ENCODE assay signal across 9 mouse cellular contexts in genomic region chr15:101222897-101223482, GRCm38 (mm10). TPM values are rescaled to one million over a fixed set of nuclear protein-coding genes. Genes with fewer than 3 reads are reported as not detected.
DNase-seq lines count a peak whose midpoint lies in the region; ATAC-seq and TF ChIP-seq lines count a peak whose summit lies in the region.
"Had no signal": no experiment of that assay in that cellular context is flagged by ENCODE, and none has a peak within 500 bp of the region (broad histone marks: within the 10 kb centered on the region; RNA-seq: fewer than 3 reads in every experiment).

No protein-coding gene starts in this region.

- TF ChIP-seq POLR2A in MEL (IDR thresholded peaks at IDR 0.05; ENCODE audit: control insufficient read depth in 1 of 2, insufficient read depth in 1 of 2, low read depth in 1 of 2, low read length in 2 of 2, poor library complexity in 1 of 2) = 0 out of 4 replicates have a peak, but pooled peaks of 1 of the 2 experiments have one; percentile 8
- TF ChIP-seq POLR2A in myocyte (IDR thresholded peaks at IDR 0.05; ENCODE audit: insufficient read length, low read depth) = no peak

- 0 out of 2 replicates have a peak overlapping the region, but pooled peaks have one; percentile 90 for H3K27ac ChIP-seq in heart, embryonic 10.5 days
- H3K27ac ChIP-seq in MEL (ENCODE audit: control insufficient read depth, low read depth, low read length) = no peak overlapping the region
- no peak overlapping the region for H3K27ac ChIP-seq in hindbrain, embryonic 15.5 days (replicated peaks)

- ATAC-seq in hindbrain, embryonic 15.5 days (ENCODE audit: low FRiP score, low read depth) = no peak

- TF ChIP-seq EP300 in MEL (IDR thresholded peaks at IDR 0.05; ENCODE audit: low read depth in 1 of 2, low read length in 2 of 2) = no peak

- peaks cover 58% of the 10 kb centered on the region for H3K27me3 ChIP-seq in heart, embryonic 10.5 days (ENCODE audit: insufficient read depth, poor library complexity, severe bottlenecking)
- H3K27me3 ChIP-seq in MEL (ENCODE audit: control insufficient read depth in 1 of 2, insufficient read depth in 2 of 2, low read length in 2 of 2) (no peaks in the 10 kb centered on the region), myocyte (ENCODE audit: control insufficient read depth, insufficient read depth, insufficient read length) (no peaks in the 10 kb centered on the region)
- H3K27me3 ChIP-seq in hindbrain, embryonic 15.5 days = peaks cover 8% of the 10 kb centered on the region; the same call in 1 of the 2 replicates

- H3K9ac ChIP-seq in MEL (ENCODE audit: control insufficient read depth, low read depth, low read length, poor library complexity, severe bottlenecking) = no peak overlapping the region
- H3K9ac ChIP-seq in hindbrain, embryonic 15.5 days = no peak overlapping the region

- no peak for DNase-seq in heart, embryonic 10.5 days (ENCODE audit: low spot score)
- no peak for DNase-seq in heart, adult 9 months (ENCODE audit: low spot score in 2 of 2)
- DNase-seq in MEL (ENCODE audit: low read depth, low spot score) = peak; percentile 44
- no peak for DNase-seq in cerebellum, adult 11 months
- no peak for DNase-seq in layer of hippocampus, postnatal 36 days
- DNase-seq in layer of hippocampus, adult 9-10 months (ENCODE audit: low spot score) = no peak
- DNase-seq: thymus, adult 18-20 months had no signal

- no peaks in the 10 kb centered on the region for H3K9me3 ChIP-seq in heart, embryonic 10.5 days
- H3K9me3 ChIP-seq in MEL (replicated peaks; ENCODE audit: insufficient read depth, low read length) = no peaks in the 10 kb centered on the region
- no peaks in the 10 kb centered on the region for H3K9me3 ChIP-seq in hindbrain, embryonic 15.5 days

- H3K79me2 ChIP-seq in MEL (ENCODE audit: control insufficient read depth, insufficient read depth, low read length, poor library complexity) (no peaks in the 10 kb centered on the region), myocyte (ENCODE audit: control insufficient read depth, insufficient read depth) (no peaks in the 10 kb centered on the region)

- H3K4me2 ChIP-seq in hindbrain, embryonic 15.5 days = peak overlapping the region; percentile 99
- H3K4me2 ChIP-seq in myocyte (ENCODE audit: low read depth) = peak overlapping the region; percentile 19

- TF ChIP-seq CTCF in MEL (IDR thresholded peaks at IDR 0.05 in 2 of 3, conservative IDR thresholded peaks at IDR 0.05 in 1 of 3; ENCODE audit: control insufficient read depth in 1 of 3, insufficient read depth in 1 of 3, low read depth in 2 of 3, low read length in 3 of 3, poor library complexity in 1 of 3, severe bottlenecking in 1 of 3) = no peak

- H3K4me3 ChIP-seq in heart, embryonic 10.5 days = peak overlapping the region; percentile 91; the same call in 1 of the 2 replicates
- H3K4me3 ChIP-seq in MEL (ENCODE audit: control insufficient read depth in 1 of 2, insufficient read depth in 1 of 2, low read depth in 2 of 2, low read length in 2 of 2) = peak overlapping the region; percentile 1 to 81; a peak in 2 of 4 replicates
- H3K4me3 ChIP-seq in hindbrain, embryonic 15.5 days = no peak overlapping the region
- H3K4me3 ChIP-seq in myocyte = no peak overlapping the region

- H3K36me3 ChIP-seq in heart, embryonic 10.5 days = 0 out of 2 replicates have a peak, but pooled peaks cover 3% of the 10 kb centered on the region
- H3K36me3 ChIP-seq in MEL (ENCODE audit: control insufficient read depth in 1 of 2, insufficient read depth in 2 of 2, low read length in 2 of 2) (peaks cover 0 to 4% of the 10 kb centered on the region in 2 experiments; a peak in 1 of 4 replicates), myocyte (ENCODE audit: control insufficient read depth, insufficient read depth) (no peaks in the 10 kb centered on the region)
- no peaks in the 10 kb centered on the region for H3K36me3 ChIP-seq in hindbrain, embryonic 15.5 days

- no peak overlapping the region for H3ac ChIP-seq in myocyte (ENCODE audit: control insufficient read depth, insufficient read length)

- WGBS in heart, embryonic 10.5 days = 39% methylated on average over 13 of the region's 13 CpGs
- 37% methylated on average over 13 of the region's 13 CpGs for WGBS in hindbrain, embryonic 15.5 days

- H3K4me1 ChIP-seq in heart, embryonic 10.5 days = peaks cover 58% of the 10 kb centered on the region
- peaks cover 4 to 15% of the 10 kb centered on the region in 2 experiments; a peak in 3 of 4 replicates for H3K4me1 ChIP-seq in MEL (ENCODE audit: control insufficient read depth in 1 of 2, insufficient read depth in 2 of 2, low read length in 2 of 2)
- H3K4me1 ChIP-seq in hindbrain, embryonic 15.5 days (replicated peaks) = peaks cover 42% of the 10 kb centered on the region

- no peak for TF ChIP-seq RAD21 in MEL (IDR thresholded peaks at IDR 0.05; ENCODE audit: low read depth, low read length)

TF ChIP-seq in MEL, 35 proteins besides CTCF, POLR2A, EP300 and RAD21:
- TF ChIP-seq USF2 (IDR thresholded peaks at IDR 0.05; ENCODE audit: borderline replicate concordance in 1 of 2, insufficient read depth in 1 of 2, low read depth in 1 of 2, low read length in 2 of 2) (no peak), MYC (IDR thresholded peaks at IDR 0.05; ENCODE audit: low read depth, low read length) (no peak)
TF ChIP-seq in MEL: peak in this region for 0.

TF ChIP-seq in myocyte, 11 proteins besides CTCF, POLR2A, EP300 and RAD21:
- no peak for TF ChIP-seq USF1 (IDR thresholded peaks at IDR 0.05; ENCODE audit: low read depth)
- no peak for TF ChIP-seq POLR2AphosphoS2 (IDR thresholded peaks at IDR 0.05; ENCODE audit: insufficient read length, low read depth)
- no peak for TF ChIP-seq SRF (IDR thresholded peaks at IDR 0.05; ENCODE audit: control insufficient read depth, insufficient read length, low read depth)
- no peak for TF ChIP-seq E2F4 (IDR thresholded peaks at IDR 0.05; ENCODE audit: insufficient read depth)
- TF ChIP-seq TCF12 (IDR thresholded peaks at IDR 0.05; ENCODE audit: insufficient read depth, poor library complexity, severe bottlenecking) = no peak
- no peak for TF ChIP-seq MAX (IDR thresholded peaks at IDR 0.05; ENCODE audit: low read depth)
- no peak for TF ChIP-seq CEBPB (IDR thresholded peaks at IDR 0.05; ENCODE audit: insufficient read depth, poor library complexity, severe bottlenecking)

RNA-seq across cellular contexts. Expression of gene Grasp, which starts 1.0 kb away (rescaled TPM):
- 3.4 and 5.0 TPM in 2 replicates for polyA plus RNA-seq in heart, embryonic 10.5 days (2016; fragmentation: Nextera tagmentation; extraction: Ambion mirVana)
- total RNA-seq in MEL (2012; rRNA removed) = 3.7 and 4.1 TPM in 2 replicates
- polyA plus RNA-seq in MEL (2012; ENCODE audit: insufficient read depth in 1 of 2, insufficient read length in 2 of 2, low read depth in 1 of 2, low replicate concordance in 2 of 2, missing spikeins in 1 of 2) = 1 to 10 TPM in 1 of 2 experiments, not detected in 1; 6.3 TPM
- polyA plus RNA-seq in hindbrain, embryonic 15.5 days (2015; fragmentation: Nextera tagmentation; extraction: Ambion mirVana) = 1.9 and 2.4 TPM in 2 replicates
- polyA plus RNA-seq in myocyte (2012; fragmentation: generic; extraction: Trizol) = 11.0 TPM
- total RNA-seq in layer of hippocampus, postnatal 36 days (2021) = 10 to 100 TPM; 68.7 to 70.3 TPM

RNA-seq across cellular contexts. Expression of gene Nr4a1, which starts 31.1 kb away (rescaled TPM):
- 8.0 and 13.0 TPM in 2 replicates for polyA plus RNA-seq in heart, embryonic 10.5 days (2016; fragmentation: Nextera tagmentation; extraction: Ambion mirVana)
- 1.7 and 2.0 TPM in 2 replicates for total RNA-seq in MEL (2012; rRNA removed)
- polyA plus RNA-seq in MEL (2012; ENCODE audit: insufficient read depth in 1 of 2, insufficient read length in 2 of 2, low read depth in 1 of 2, low replicate concordance in 2 of 2, missing spikeins in 1 of 2) (10 to 100 TPM in 1 of 2 experiments, not detected in 1; 12.8 TPM), myocyte (2012; fragmentation: generic; extraction: Trizol) (15.3 TPM)
- 6.6 and 6.9 TPM in 2 replicates for polyA plus RNA-seq in hindbrain, embryonic 15.5 days (2015; fragmentation: Nextera tagmentation; extraction: Ambion mirVana)
- 10 to 100 TPM; 53.8 to 63.8 TPM for total RNA-seq in layer of hippocampus, postnatal 36 days (2021)

RNA-seq across cellular contexts. Expression of gene Acvr1b, which starts 49.1 kb away (rescaled TPM):
- polyA plus RNA-seq in heart, embryonic 10.5 days (2016; fragmentation: Nextera tagmentation; extraction: Ambion mirVana) = 5.4 and 5.6 TPM in 2 replicates
- total RNA-seq in MEL (2012; rRNA removed) = 9.7 and 10.4 TPM in 2 replicates
- 10 to 100 TPM in 1 of 2 experiments, not detected in 1; 13.2 TPM for polyA plus RNA-seq in MEL (2012; ENCODE audit: insufficient read depth in 1 of 2, insufficient read length in 2 of 2, low read depth in 1 of 2, low replicate concordance in 2 of 2, missing spikeins in 1 of 2)
- 21.7 and 24.1 TPM in 2 replicates for polyA plus RNA-seq in hindbrain, embryonic 15.5 days (2015; fragmentation: Nextera tagmentation; extraction: Ambion mirVana)
- polyA plus RNA-seq in myocyte (2012; fragmentation: generic; extraction: Trizol) = 5.3 TPM
- 10 to 100 TPM; 85.2 to 88.5 TPM for total RNA-seq in layer of hippocampus, postnatal 36 days (2021)

Comparison
In these comparisons a context has a peak if more than half of its experiments do, and no peak if none do; other contexts are left out.
1. H3K4me3 ChIP-seq: peak in heart, embryonic 10.5 days (single experiment) and MEL (2 of 2); none in hindbrain, embryonic 15.5 days (single experiment) and myocyte (single experiment).